Mouse (Mus musculus) spleen, adult 10 weeks (tissue): Measurements from ENCODE around the gene Zfp229. TPM values are rescaled to one million over a fixed set of nuclear protein-coding genes. Genes with fewer than 3 reads are reported as not detected.

Experiments
- polyA plus RNA-seq: library from polyadenylated mRNA; stranded (reverse); fragments of 350-450 nt; fragmentation: Illumina TruSeq; extraction: RNeasy Lipid Tissue Mini Kit (QIAGEN cat#74804); gene quantifications from one replicate; pipeline ENCODE4 v1.2.3, GENCODE M21; 2015; ENCODE audit warnings: low replicate concordance; ENCODE audit not compliant: insufficient read depth

Gene Zfp229
- polyA plus RNA-seq, result 4.5 TPM

DNA sequence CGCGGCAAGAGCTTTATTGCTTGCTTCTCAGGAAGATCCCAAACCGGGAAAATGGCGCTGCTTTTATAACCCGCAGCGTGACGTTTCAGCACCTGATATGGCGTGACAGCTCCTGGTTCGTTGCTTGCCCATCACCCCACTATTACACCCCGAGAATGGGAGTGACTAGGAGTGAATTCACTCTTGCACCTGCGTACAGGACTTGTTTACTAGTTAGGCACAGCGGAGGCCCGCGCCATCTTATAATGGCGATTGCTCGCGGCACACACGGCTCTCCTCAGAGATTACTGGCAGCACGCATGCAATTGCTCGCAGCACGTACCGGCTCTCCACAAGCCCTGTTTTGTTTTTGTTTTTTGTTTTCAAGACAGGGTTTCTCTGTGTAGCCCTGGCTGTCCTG, at the start of gene Zfp229:
TSS of gene Zfp229 (plus strand) at position 301 of the 400 bp plus-strand sequence.

DNA sequence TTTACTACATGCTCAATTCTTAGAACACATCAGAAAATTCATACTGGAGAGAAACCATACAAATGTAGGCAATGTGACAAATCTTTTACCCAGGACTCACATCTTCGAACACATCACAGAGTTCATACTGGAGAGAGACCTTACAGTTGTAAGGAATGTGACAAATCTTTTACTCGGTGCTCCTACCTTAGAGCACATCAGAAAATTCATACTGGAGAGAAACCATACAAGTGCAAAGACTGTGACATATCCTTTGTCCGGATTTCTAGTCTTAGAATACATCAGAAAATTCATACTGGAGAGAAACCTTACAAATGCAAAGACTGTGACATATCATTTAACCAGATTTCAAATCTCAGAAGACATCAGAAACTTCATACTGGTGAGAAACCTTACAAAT, 39.0 kb upstream of the Zfp229 start, which contains the start of gene Gm10226:
TSS of gene Gm10226 (plus strand) at position 301 of the 400 bp plus-strand sequence.

DNA sequence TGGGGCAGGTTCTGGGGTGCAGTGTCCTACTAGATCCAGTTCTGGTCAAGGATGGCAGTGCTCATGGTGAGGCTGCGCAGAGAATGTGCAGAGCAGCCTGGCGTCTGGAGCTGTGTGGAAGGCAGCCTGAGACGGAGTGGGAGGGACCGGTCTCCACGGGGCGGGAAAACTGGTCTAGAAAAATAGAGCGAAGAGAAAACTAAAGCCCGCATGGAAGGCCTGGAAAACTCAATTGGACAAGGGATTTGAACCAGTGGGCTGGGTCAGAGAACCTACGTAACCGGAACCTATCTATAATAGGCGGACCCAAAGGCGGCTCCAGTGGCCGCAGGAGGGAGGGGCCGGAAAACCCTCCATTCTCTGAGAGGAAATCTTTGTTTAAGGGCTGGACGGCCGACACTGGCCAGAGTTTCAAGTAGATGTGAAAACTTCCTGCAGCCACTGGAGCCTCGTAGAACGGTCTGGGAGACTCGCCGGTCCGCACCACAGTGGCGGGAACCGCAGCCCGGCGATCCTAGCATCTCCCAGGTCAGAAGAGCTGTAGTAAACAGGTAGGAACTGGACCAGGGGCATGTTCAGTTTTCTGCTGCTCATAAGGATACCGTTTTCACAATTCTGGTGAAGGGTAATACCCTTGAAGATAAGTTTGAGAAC, 23.1 kb upstream of the Zfp229 start, which contains the start of gene Zfp760:
TSS of gene Zfp760 (plus strand) at position 399 of the 654 bp plus-strand sequence.

Other genes with a start within 250 kb of the Zfp229 start
- 43.2 TPM for gene Zfp53, start 241.8 kb upstream of the Zfp229 start, polyA plus RNA-seq
- 27.4 TPM for gene Zfp52, start 195.3 kb upstream of the Zfp229 start, polyA plus RNA-seq
- gene Zfp948, start 163.8 kb upstream of the Zfp229 start, polyA plus RNA-seq, result 12.2 TPM
- gene Zfp983, start 80.2 kb upstream of the Zfp229 start, polyA plus RNA-seq, result 20.8 TPM
- 12.1 TPM for gene Gm10226, start 38.9 kb upstream of the Zfp229 start, polyA plus RNA-seq
- 20.2 TPM for gene Zfp760, start 23.1 kb upstream of the Zfp229 start, polyA plus RNA-seq
- 1.5 TPM for gene Zfp820, start 115.0 kb downstream of the Zfp229 start, polyA plus RNA-seq
- 9.6 TPM for gene Zfp995, start 179.1 kb downstream of the Zfp229 start, polyA plus RNA-seq
- gene Zfp942, start 231.7 kb downstream of the Zfp229 start, polyA plus RNA-seq, result 33.5 TPM
- gene Zfp943, start 231.8 kb downstream of the Zfp229 start, polyA plus RNA-seq, result 58.8 TPM